Mouse (Mus musculus): Measurements from ENCODE around the gene Rab6a. TPM values are rescaled to one million over a fixed set of nuclear protein-coding genes. Genes with fewer than 3 reads are reported as not detected.
A peak's percentile ranks its signal among the peaks of the same experiment; 100 is the strongest.

The Rab6a gene
- total and polyA plus RNA-seq, 2 experiments from 2014 or later, result 78.1 to 87.6 TPM

- DNase-seq (ENCODE audit: low spot score) (peak; percentile 22), ATAC-seq (ENCODE audit: insufficient read depth, low read depth) (0 out of 2 replicates have a peak, but pooled peaks have one; percentile 34)
- Histone ChIP-seq H3K4me2 (ENCODE audit: low read depth, low read length) (no peak overlapping the region), H3K36me3 (replicated peaks; ENCODE audit: control insufficient read depth, insufficient read depth, low read length) (no peaks in the 10 kb centered on the region), H3K9me3 (replicated peaks; ENCODE audit: control insufficient read depth, low read length) (no peaks in the 10 kb centered on the region), H3K9ac (replicated peaks; ENCODE audit: low read depth, low read length) (no peak overlapping the region), H3K27me3 (ENCODE audit: control insufficient read depth, insufficient read depth, low read length) (no peaks in the 10 kb centered on the region), H3K27ac (ENCODE audit: low read depth) (no peak overlapping the region), H3K4me1 (ENCODE audit: control insufficient read depth, insufficient read depth) (no peaks in the 10 kb centered on the region), H3K4me3 (ENCODE audit: low read depth, low read length) (no peak overlapping the region)
- whole genome bisulfite sequencing, result 35% methylated on average over 18 of the region's 18 CpGs
- TF ChIP-seq CTCF (IDR thresholded peaks at IDR 0.05; ENCODE audit: low read depth) (no peak), EP300 (IDR thresholded peaks at IDR 0.05; ENCODE audit: low read depth) (no peak)
Measured at GRCm38 (mm10) chr7:100658093-100658578, 50.9 kb downstream of the Rab6a start.

DNA sequence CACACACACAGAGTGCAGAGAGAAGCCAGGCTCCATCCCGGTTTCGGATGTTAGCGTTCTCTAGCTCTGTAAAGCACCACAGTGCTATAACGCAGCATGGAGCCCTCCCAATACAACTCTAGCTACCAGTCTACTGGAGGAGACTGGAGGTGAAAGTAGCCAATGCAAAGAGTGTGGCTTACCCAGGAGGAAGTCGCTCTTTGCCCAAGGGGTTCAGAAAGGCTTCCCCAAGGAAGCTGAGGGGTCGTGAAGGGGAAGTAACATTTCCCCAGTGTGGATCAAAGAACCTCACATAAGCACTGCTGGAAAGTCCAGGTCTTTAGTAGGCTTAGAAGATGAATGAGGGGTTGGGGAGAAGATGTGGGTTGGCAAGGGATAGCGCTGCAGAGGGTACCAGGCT lies 54.1 kb downstream of the Rab6a start:
- no peak for ATAC-seq (ENCODE audit: insufficient read depth, low read depth)
- H3K9ac ChIP-seq (replicated peaks; ENCODE audit: low read depth, low read length), result no peak overlapping the region
- H3K36me3 ChIP-seq (replicated peaks; ENCODE audit: control insufficient read depth, insufficient read depth, low read length), result no peaks in the 10 kb centered on the region
- no peak for TF ChIP-seq CTCF (IDR thresholded peaks at IDR 0.05; ENCODE audit: low read depth)
- TF ChIP-seq EP300 (IDR thresholded peaks at IDR 0.05; ENCODE audit: low read depth), result no peak
- no peak overlapping the region for H3K27ac ChIP-seq (ENCODE audit: low read depth)
- H3K4me3 ChIP-seq (ENCODE audit: low read depth, low read length), result no peak overlapping the region
- H3K4me2 ChIP-seq (ENCODE audit: low read depth, low read length), result no peak overlapping the region
- 83% methylated on average over 7 of the region's 7 CpGs for WGBS
- no peaks in the 10 kb centered on the region for H3K9me3 ChIP-seq (replicated peaks; ENCODE audit: control insufficient read depth, low read length)
- DNase-seq (ENCODE audit: low spot score), result no peak
- no peaks in the 10 kb centered on the region for H3K27me3 ChIP-seq (ENCODE audit: control insufficient read depth, insufficient read depth, low read length)
- no peaks in the 10 kb centered on the region; the same call in 1 of the 2 replicates for H3K4me1 ChIP-seq (ENCODE audit: control insufficient read depth, insufficient read depth)

DNA sequence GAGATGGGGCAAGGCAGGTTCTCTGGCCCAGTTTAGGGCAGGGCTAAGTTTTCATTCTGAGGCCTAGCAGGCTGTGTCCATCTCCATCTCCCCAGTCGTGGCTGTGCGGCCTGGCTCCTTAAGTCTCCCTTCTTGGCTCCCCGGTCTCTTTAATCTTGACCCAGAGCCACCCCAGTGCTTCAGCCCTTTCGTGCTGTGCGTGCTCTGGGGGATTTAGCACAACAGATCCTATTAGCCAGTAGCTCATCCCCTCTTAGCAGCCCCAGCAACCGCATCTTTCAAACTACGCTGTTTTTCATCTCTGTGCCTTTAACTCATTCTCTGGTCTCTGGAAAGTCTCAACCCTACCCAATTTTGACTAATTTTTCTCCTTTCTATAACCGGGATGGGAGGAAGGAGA lies 55.0 kb downstream of the Rab6a start, which contains the start of gene Plekhb1:
Plekhb1 (minus strand) TSS at position 184 of the 400 bp plus-strand sequence.
- Histone ChIP-seq H3K36me3 (replicated peaks; ENCODE audit: control insufficient read depth, insufficient read depth, low read length) (no peaks in the 10 kb centered on the region), H3K4me3 (ENCODE audit: low read depth, low read length) (no peak within 1 kb of the TSS), H3K27me3 (ENCODE audit: control insufficient read depth, insufficient read depth, low read length) (no peaks in the 10 kb centered on the region), H3K4me1 (ENCODE audit: control insufficient read depth, insufficient read depth) (no peaks in the 10 kb centered on the region; the same call in 1 of the 2 replicates), H3K9me3 (replicated peaks; ENCODE audit: control insufficient read depth, low read length) (no peaks in the 10 kb centered on the region), H3K4me2 (ENCODE audit: low read depth, low read length) (peak within 1 kb of the TSS; percentile 37), H3K9ac (replicated peaks; ENCODE audit: low read depth, low read length) (no peak within 1 kb of the TSS), H3K27ac (ENCODE audit: low read depth) (no peak within 1 kb of the TSS)
- no peak for ATAC-seq (ENCODE audit: insufficient read depth, low read depth)
- DNase-seq (ENCODE audit: low spot score), result no peak
- TF ChIP-seq EP300 (IDR thresholded peaks at IDR 0.05; ENCODE audit: low read depth) (no peak), CTCF (IDR thresholded peaks at IDR 0.05; ENCODE audit: low read depth) (no peak)
- whole genome bisulfite sequencing, result 78% methylated on average over 8 of the region's 8 CpGs

DNA sequence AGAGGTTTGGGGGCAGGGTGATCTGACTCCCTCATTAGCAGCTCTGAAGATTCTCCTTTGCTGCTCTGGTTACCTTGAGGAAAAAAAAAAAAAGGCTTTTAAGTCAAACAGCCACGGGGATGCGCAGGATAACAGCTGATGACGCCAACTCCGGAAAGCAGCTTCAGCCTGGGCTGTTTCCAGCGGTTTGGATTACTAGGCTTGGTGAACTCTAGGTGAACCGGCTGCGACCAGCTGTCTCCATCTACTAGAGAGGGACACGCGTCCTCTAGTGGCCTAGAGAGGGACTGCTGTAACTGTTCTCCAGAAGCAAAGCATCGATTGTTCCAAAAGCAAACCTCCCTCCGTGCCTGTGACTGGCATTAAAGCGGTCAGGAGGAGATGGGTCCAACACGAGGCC lies 56.0 kb downstream of the Rab6a start:
- peak overlapping the region; percentile 37 for H3K4me2 ChIP-seq (ENCODE audit: low read depth, low read length)
- no peak overlapping the region for H3K4me3 ChIP-seq (ENCODE audit: low read depth, low read length)
- DNase-seq (ENCODE audit: low spot score) (peak; percentile 91), ATAC-seq (ENCODE audit: insufficient read depth, low read depth) (peak; percentile 90)
- no peaks in the 10 kb centered on the region for H3K27me3 ChIP-seq (ENCODE audit: control insufficient read depth, insufficient read depth, low read length)
- H3K9me3 ChIP-seq (replicated peaks; ENCODE audit: control insufficient read depth, low read length), result no peaks in the 10 kb centered on the region
- WGBS, result under 1% methylated on average over 13 of the region's 13 CpGs
- H3K36me3 ChIP-seq (replicated peaks; ENCODE audit: control insufficient read depth, insufficient read depth, low read length), result no peaks in the 10 kb centered on the region
- no peak overlapping the region for H3K27ac ChIP-seq (ENCODE audit: low read depth)
- H3K4me1 ChIP-seq (ENCODE audit: control insufficient read depth, insufficient read depth), result no peaks in the 10 kb centered on the region; the same call in 1 of the 2 replicates
- TF ChIP-seq EP300 (IDR thresholded peaks at IDR 0.05; ENCODE audit: low read depth) (no peak), CTCF (IDR thresholded peaks at IDR 0.05; ENCODE audit: low read depth) (peak; percentile 95)
- no peak overlapping the region for H3K9ac ChIP-seq (replicated peaks; ENCODE audit: low read depth, low read length)

DNA sequence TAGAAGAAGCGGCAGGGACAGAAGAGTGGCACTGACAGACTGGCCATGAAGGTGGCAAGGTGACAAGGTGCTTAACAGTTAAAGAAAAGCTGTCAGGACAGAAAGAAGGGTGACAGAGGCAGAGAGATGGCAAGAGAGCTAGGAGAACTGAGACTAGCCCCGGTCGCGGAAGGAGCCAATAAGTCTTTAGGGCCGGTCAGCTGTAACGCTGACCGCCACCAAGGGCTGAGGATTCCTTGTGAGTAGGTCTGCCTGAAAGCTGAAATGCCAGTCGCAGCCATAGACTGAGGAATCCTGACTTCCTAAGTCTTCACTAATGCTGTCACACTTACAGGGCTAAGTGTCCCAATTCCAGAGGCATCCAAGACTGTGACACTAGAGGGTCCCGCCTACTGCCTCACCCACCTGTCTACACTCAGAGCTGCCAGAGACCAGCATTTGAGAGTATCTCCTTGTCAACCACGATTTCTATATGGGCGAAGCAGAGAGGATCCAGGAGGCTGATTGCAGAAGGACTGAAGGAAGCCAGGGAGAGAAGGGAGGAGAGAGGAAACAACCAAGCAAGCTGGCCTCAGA lies 56.6 kb downstream of the Rab6a start:
- no peak for TF ChIP-seq EP300 (IDR thresholded peaks at IDR 0.05; ENCODE audit: low read depth)
- 37% methylated on average over 11 of the region's 11 CpGs for WGBS
- no peaks in the 10 kb centered on the region for H3K9me3 ChIP-seq (replicated peaks; ENCODE audit: control insufficient read depth, low read length)
- ATAC-seq (ENCODE audit: insufficient read depth, low read depth), result peak; percentile 9; the same call in 1 of the 2 replicates
- no peak overlapping the region for H3K9ac ChIP-seq (replicated peaks; ENCODE audit: low read depth, low read length)
- no peak for DNase-seq (ENCODE audit: low spot score)
- H3K4me3 ChIP-seq (ENCODE audit: low read depth, low read length), result no peak overlapping the region
- H3K4me2 ChIP-seq (ENCODE audit: low read depth, low read length), result peak overlapping the region; percentile 37
- H3K4me1 ChIP-seq (ENCODE audit: control insufficient read depth, insufficient read depth), result no peaks in the 10 kb centered on the region; the same call in 1 of the 2 replicates
- no peaks in the 10 kb centered on the region for H3K27me3 ChIP-seq (ENCODE audit: control insufficient read depth, insufficient read depth, low read length)
- H3K36me3 ChIP-seq (replicated peaks; ENCODE audit: control insufficient read depth, insufficient read depth, low read length), result no peaks in the 10 kb centered on the region
- H3K27ac ChIP-seq (ENCODE audit: low read depth), result no peak overlapping the region

DNA sequence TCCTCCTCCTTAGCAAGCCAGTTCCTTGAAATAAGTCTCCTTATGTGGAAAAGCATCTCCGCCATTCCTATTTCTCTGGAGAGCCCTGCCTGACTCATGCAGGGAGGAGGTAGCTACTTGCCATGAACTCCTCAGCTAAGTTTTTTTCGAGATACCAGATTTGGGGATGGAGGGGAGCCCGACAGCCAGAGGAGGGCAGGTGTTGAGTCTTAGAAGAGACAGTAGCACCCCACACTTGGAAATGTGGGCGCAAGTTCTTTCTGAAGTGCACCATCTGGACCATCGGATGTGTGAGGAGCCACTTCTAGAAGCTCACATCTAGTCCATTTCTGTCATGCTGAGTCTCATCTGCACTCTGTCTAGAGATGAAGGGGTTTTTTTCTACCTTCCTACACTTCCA lies 63.4 kb downstream of the Rab6a start:
- no peak for DNase-seq (ENCODE audit: low spot score)
- Histone ChIP-seq H3K9ac (replicated peaks; ENCODE audit: low read depth, low read length) (no peak overlapping the region), H3K36me3 (replicated peaks; ENCODE audit: control insufficient read depth, insufficient read depth, low read length) (no peaks in the 10 kb centered on the region), H3K4me1 (ENCODE audit: control insufficient read depth, insufficient read depth) (no peaks in the 10 kb centered on the region), H3K4me3 (ENCODE audit: low read depth, low read length) (no peak overlapping the region), H3K4me2 (ENCODE audit: low read depth, low read length) (no peak overlapping the region), H3K27ac (ENCODE audit: low read depth) (no peak overlapping the region), H3K27me3 (ENCODE audit: control insufficient read depth, insufficient read depth, low read length) (no peaks in the 10 kb centered on the region), H3K9me3 (replicated peaks; ENCODE audit: control insufficient read depth, low read length) (no peaks in the 10 kb centered on the region)
- WGBS, result 67% methylated on average over 5 of the region's 5 CpGs
- ATAC-seq (ENCODE audit: insufficient read depth, low read depth), result no peak
- TF ChIP-seq CTCF (IDR thresholded peaks at IDR 0.05; ENCODE audit: low read depth) (no peak), EP300 (IDR thresholded peaks at IDR 0.05; ENCODE audit: low read depth) (no peak)
